In genomic region chr11:58334746-58335145, GRCm38 (mm10) we compare ENCODE assay signal across 11 mouse cellular contexts. TPM values are rescaled to one million over a fixed set of nuclear protein-coding genes. Genes with fewer than 3 reads are reported as not detected.
A peak's percentile ranks its signal among the peaks of the same experiment; 100 is the strongest.
DNase-seq lines count a peak whose midpoint lies in the region; ATAC-seq and TF ChIP-seq lines count a peak whose summit lies in the region.
"Had no signal": no experiment of that assay in that cellular context is flagged by ENCODE, and none has a peak within 500 bp of the region (broad histone marks: within the 10 kb centered on the region; RNA-seq: fewer than 3 reads in every experiment).

No protein-coding gene starts in this region.

- ATAC-seq in kidney, embryonic 14.5 days (ENCODE audit: low FRiP score, low TSS enrichment), result no peak
- ATAC-seq in heart, embryonic 11.5 days (replicated peaks; ENCODE audit: insufficient number of reproducible peaks, low FRiP score, low TSS enrichment), result no peak
- ATAC-seq in forebrain, embryonic 13.5 days, result no peak

- TF ChIP-seq CTCF in lung, adult 2 months (IDR thresholded peaks at IDR 0.05; ENCODE audit: insufficient read depth, low read length), result no peak

- no peaks in the 10 kb centered on the region for H3K9me3 ChIP-seq in kidney, embryonic 14.5 days (ENCODE audit: control insufficient read depth, low read length)
- H3K9me3 ChIP-seq in heart, embryonic 11.5 days (replicated peaks; ENCODE audit: control insufficient read depth, low read length), result no peaks in the 10 kb centered on the region
- H3K9me3 ChIP-seq in forebrain, embryonic 13.5 days (replicated peaks), result no peaks in the 10 kb centered on the region
- H3K9me3 ChIP-seq: hindbrain, embryonic 13.5 days; megakaryocyte, embryonic 14.5 days had no signal

- WGBS in kidney, embryonic 14.5 days, result 80% methylated on average over 3 of the region's 3 CpGs
- WGBS in heart, embryonic 11.5 days (ENCODE audit: insufficient replicate concordance), result 46% methylated on average over 3 of the region's 3 CpGs
- 33% methylated on average over 3 of the region's 3 CpGs for WGBS in lung, adult 2 months
- 87% methylated on average over 3 of the region's 3 CpGs for WGBS in forebrain, embryonic 13.5 days

- no peak overlapping the region for H3K4me2 ChIP-seq in kidney, embryonic 14.5 days (replicated peaks; ENCODE audit: low read depth, low read length)
- no peak overlapping the region for H3K4me2 ChIP-seq in heart, embryonic 11.5 days
- no peak overlapping the region for H3K4me2 ChIP-seq in forebrain, embryonic 13.5 days
- H3K4me2 ChIP-seq: hindbrain, embryonic 13.5 days had no signal

- no peak for TF ChIP-seq POLR2A in lung, adult 2 months (IDR thresholded peaks at IDR 0.05; ENCODE audit: borderline replicate concordance, extremely low read depth, low read depth, low read length)

- H3K4me3 ChIP-seq in kidney, embryonic 14.5 days (ENCODE audit: low read length), result no peak overlapping the region
- H3K4me3 ChIP-seq in heart, embryonic 11.5 days (ENCODE audit: low read depth, low read length), result no peak overlapping the region
- no peak overlapping the region for H3K4me3 ChIP-seq in lung, adult 2 months (replicated peaks; ENCODE audit: extremely low read depth, low read depth, low read length)
- H3K4me3 ChIP-seq in forebrain, embryonic 13.5 days, result no peak overlapping the region
- H3K4me3 ChIP-seq: hindbrain, embryonic 13.5 days; megakaryocyte, embryonic 14.5 days had no signal

- DNase-seq in kidney, adult 18-20 months, result peak; percentile 72
- peak; percentile 89 for DNase-seq in adrenal gland, postnatal 14 days
- peak; percentile 31 for DNase-seq in lung, adult 2 months
- no peak for DNase-seq in right cerebral cortex, postnatal 4 days
- no peak for DNase-seq in right cerebral cortex, postnatal 10 days (ENCODE audit: low spot score in 2 of 2)

- H3K4me1 ChIP-seq in kidney, embryonic 14.5 days (ENCODE audit: control insufficient read depth, insufficient read depth, low read length), result peaks cover 13% of the 10 kb centered on the region
- H3K4me1 ChIP-seq in heart, embryonic 11.5 days (ENCODE audit: control insufficient read depth, insufficient read depth, low read length), result peaks cover 15% of the 10 kb centered on the region
- no peaks in the 10 kb centered on the region; the same call in 1 of the 2 replicates for H3K4me1 ChIP-seq in lung, adult 2 months (ENCODE audit: control insufficient read depth, insufficient read depth, low read length)
- peaks cover 26% of the 10 kb centered on the region for H3K4me1 ChIP-seq in forebrain, embryonic 13.5 days

- no peak overlapping the region for H3K9ac ChIP-seq in kidney, embryonic 14.5 days (ENCODE audit: low read depth, low read length)
- no peak overlapping the region for H3K9ac ChIP-seq in heart, embryonic 11.5 days (ENCODE audit: low read depth, low read length)
- H3K9ac ChIP-seq in forebrain, embryonic 13.5 days, result no peak overlapping the region; the same call in 1 of the 2 replicates
- H3K9ac ChIP-seq: hindbrain, embryonic 13.5 days had no signal

- peaks cover 43% of the 10 kb centered on the region for H3K36me3 ChIP-seq in kidney, embryonic 14.5 days (ENCODE audit: control insufficient read depth, insufficient read depth, low read length)
- peaks cover 6% of the 10 kb centered on the region for H3K36me3 ChIP-seq in heart, embryonic 11.5 days (ENCODE audit: control insufficient read depth, insufficient read depth, low read length)
- H3K36me3 ChIP-seq in forebrain, embryonic 13.5 days (ENCODE audit: poor library complexity, severe bottlenecking), result peaks cover 59% of the 10 kb centered on the region

- H3K27ac ChIP-seq in kidney, embryonic 14.5 days (ENCODE audit: low read depth, low read length), result no peak overlapping the region
- H3K27ac ChIP-seq in heart, embryonic 11.5 days (ENCODE audit: low read depth, low read length), result peak overlapping the region; percentile 8; the same call in 1 of the 2 replicates
- no peak overlapping the region for H3K27ac ChIP-seq in forebrain, embryonic 13.5 days
- H3K27ac ChIP-seq: hindbrain, embryonic 13.5 days had no signal

- H3K27me3 ChIP-seq in kidney, embryonic 14.5 days (ENCODE audit: control insufficient read depth, insufficient read depth, low read length), result no peaks in the 10 kb centered on the region
- H3K27me3 ChIP-seq in heart, embryonic 11.5 days (ENCODE audit: control insufficient read depth, insufficient read depth, low read length), result no peaks in the 10 kb centered on the region
- no peaks in the 10 kb centered on the region for H3K27me3 ChIP-seq in forebrain, embryonic 13.5 days
- H3K27me3 ChIP-seq: hindbrain, embryonic 13.5 days; megakaryocyte, embryonic 14.5 days had no signal

RNA-seq across cellular contexts. Expression of gene Sh3bp5l, which starts 4.2 kb away (rescaled TPM):
- polyA plus RNA-seq in kidney, embryonic 14.5 days (2014; fragmentation: Nextera tagmentation; extraction: Ambion mirVana), result 17.0 and 27.5 TPM in 2 replicates
- total RNA-seq in adrenal gland, postnatal 14 days (2021), result 38.5 and 47.5 TPM in 2 replicates
- 17.5 and 17.7 TPM in 2 replicates for polyA plus RNA-seq in heart, embryonic 11.5 days (2014; fragmentation: Nextera tagmentation; extraction: Ambion mirVana)
- polyA plus RNA-seq in lung, adult 2 months (2012; rRNA removed), result 29.4 and 36.5 TPM in 2 replicates
- 43.9 and 48.0 TPM in 2 replicates for polyA plus RNA-seq in forebrain, embryonic 13.5 days (2015; fragmentation: Nextera tagmentation; extraction: Ambion mirVana)

RNA-seq across cellular contexts. Expression of gene Zfp672, which starts 4.6 kb away (rescaled TPM):
- 34.4 and 34.5 TPM in 2 replicates for polyA plus RNA-seq in kidney, embryonic 14.5 days (2014; fragmentation: Nextera tagmentation; extraction: Ambion mirVana)
- 56.7 and 59.3 TPM in 2 replicates for total RNA-seq in adrenal gland, postnatal 14 days (2021)
- 31.2 and 33.8 TPM in 2 replicates for polyA plus RNA-seq in heart, embryonic 11.5 days (2014; fragmentation: Nextera tagmentation; extraction: Ambion mirVana)
- 30.2 and 30.6 TPM in 2 replicates for polyA plus RNA-seq in lung, adult 2 months (2012; rRNA removed)
- 38.1 and 40.5 TPM in 2 replicates for polyA plus RNA-seq in forebrain, embryonic 13.5 days (2015; fragmentation: Nextera tagmentation; extraction: Ambion mirVana)

RNA-seq across cellular contexts. Expression of gene Zfp692, which starts 27.9 kb away (rescaled TPM):
- 19.3 and 23.1 TPM in 2 replicates for polyA plus RNA-seq in kidney, embryonic 14.5 days (2014; fragmentation: Nextera tagmentation; extraction: Ambion mirVana)
- total RNA-seq in adrenal gland, postnatal 14 days (2021), result 9.1 and 9.3 TPM in 2 replicates
- 8.2 and 9.3 TPM in 2 replicates for polyA plus RNA-seq in heart, embryonic 11.5 days (2014; fragmentation: Nextera tagmentation; extraction: Ambion mirVana)
- 17.0 and 24.1 TPM in 2 replicates for polyA plus RNA-seq in lung, adult 2 months (2012; rRNA removed)
- polyA plus RNA-seq in forebrain, embryonic 13.5 days (2015; fragmentation: Nextera tagmentation; extraction: Ambion mirVana), result 28.9 and 31.4 TPM in 2 replicates

RNA-seq across cellular contexts. Expression of gene Lypd8, which starts 44.1 kb away (rescaled TPM):
- polyA plus RNA-seq in kidney, embryonic 14.5 days (2014; fragmentation: Nextera tagmentation; extraction: Ambion mirVana), result not detected in 2 replicates
- not detected in 2 replicates for total RNA-seq in adrenal gland, postnatal 14 days (2021)
- polyA plus RNA-seq in heart, embryonic 11.5 days (2014; fragmentation: Nextera tagmentation; extraction: Ambion mirVana), result not detected in 2 replicates
- polyA plus RNA-seq in lung, adult 2 months (2012; rRNA removed), result 0.71 and 47.1 TPM in 2 replicates
- polyA plus RNA-seq in forebrain, embryonic 13.5 days (2015; fragmentation: Nextera tagmentation; extraction: Ambion mirVana), result 0.31 TPM in 1 of 2 replicates, not detected in the other
- total RNA-seq: left cerebral cortex, postnatal 10 days had no signal
- polyA plus RNA-seq: hindbrain, embryonic 13.5 days had no signal

Comparison
In these comparisons a context has a peak if more than half of its experiments do, and no peak if none do; other contexts are left out.
1. DNase-seq: peak in kidney, adult 18-20 months (single experiment), adrenal gland, postnatal 14 days (single experiment) and lung, adult 2 months (single experiment); none in right cerebral cortex, postnatal 4 days (single experiment) and right cerebral cortex, postnatal 10 days (0 of 2).